In the genomic region with DNA sequence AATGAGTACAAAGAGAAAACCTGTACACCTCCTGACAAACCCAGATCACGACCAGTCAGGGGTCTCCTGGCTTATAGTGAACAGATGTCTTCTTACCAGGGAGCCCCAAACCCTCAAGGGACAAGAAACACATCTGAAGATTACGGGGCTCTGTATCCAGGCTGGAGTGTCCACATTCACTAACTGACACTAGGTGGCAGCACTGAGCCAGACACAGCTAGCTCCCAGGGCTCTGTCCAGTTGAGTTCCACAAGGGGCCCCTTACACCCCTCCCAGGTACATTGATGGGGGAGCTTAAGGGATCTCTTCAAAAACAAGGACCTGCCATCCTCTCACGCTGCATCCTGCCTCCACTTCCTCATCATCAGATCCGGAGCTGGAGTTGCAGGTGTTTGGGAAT, we compare ENCODE assay signal across 7 mouse cellular contexts. TPM values are rescaled to one million over a fixed set of nuclear protein-coding genes. Genes with fewer than 3 reads are reported as not detected.
A peak's percentile ranks its signal among the peaks of the same experiment; 100 is the strongest.
DNase-seq lines count a peak whose midpoint lies in the region; ATAC-seq and TF ChIP-seq lines count a peak whose summit lies in the region.

No protein-coding gene starts in this region.

- peak; percentile 69 for ATAC-seq in megakaryocyte, adult 5-6 weeks (ENCODE audit: poor library complexity, severe bottlenecking)

- no peaks in the 10 kb centered on the region for H3K9me3 ChIP-seq in E14TG2a.4 (ENCODE audit: low read length)
- no peaks in the 10 kb centered on the region for H3K9me3 ChIP-seq in embryonic facial prominence, embryonic 10.5 days

- H3K4me3 ChIP-seq in E14TG2a.4 (replicated peaks; ENCODE audit: low read length) = peak overlapping the region; percentile 26; the same call in 1 of the 2 replicates
- H3K4me3 ChIP-seq in embryonic facial prominence, embryonic 10.5 days = no peak overlapping the region

- peak; percentile 82 for DNase-seq in adrenal gland, postnatal 10 days
- DNase-seq in embryonic facial prominence, embryonic 10.5 days (ENCODE audit: low spot score) = peak; percentile 77
- DNase-seq in heart, postnatal 10 days = peak; percentile 85 to 90
- DNase-seq in layer of hippocampus, adult 9-11 months = peak; percentile 79
- peak; percentile 75 for DNase-seq in right cerebral cortex, postnatal 14 days

- peak; percentile 90 for TF ChIP-seq CTCF in E14TG2a.4 (conservative IDR thresholded peaks at IDR 0.05; ENCODE audit: low read length)

- peaks cover 83% of the 10 kb centered on the region for H3K4me1 ChIP-seq in E14TG2a.4 (replicated peaks; ENCODE audit: low read depth, low read length)
- H3K4me1 ChIP-seq in embryonic facial prominence, embryonic 10.5 days = peaks cover 80% of the 10 kb centered on the region

- WGBS in embryonic facial prominence, embryonic 10.5 days = 8% methylated on average over 4 of the region's 4 CpGs

- H3K27ac ChIP-seq in embryonic facial prominence, embryonic 10.5 days (replicated peaks) = no peak overlapping the region

- intact Hi-C loops in heart, postnatal 10 days (cut with DNase I) = loop anchor here (2.0 to 5.0 kb wide), 3 partner anchors 78 to 252 kb away; no protein-coding TSS in a partner anchor

- peaks cover 73% of the 10 kb centered on the region for H3K36me3 ChIP-seq in E14TG2a.4 (ENCODE audit: insufficient read depth, low read length)
- H3K36me3 ChIP-seq in embryonic facial prominence, embryonic 10.5 days (replicated peaks) = peaks cover 43% of the 10 kb centered on the region

- H3K27me3 ChIP-seq in E14TG2a.4 (ENCODE audit: insufficient read depth, low read length) = no peaks in the 10 kb centered on the region
- H3K27me3 ChIP-seq in embryonic facial prominence, embryonic 10.5 days (replicated peaks; ENCODE audit: low read depth, poor library complexity, severe bottlenecking) = no peaks in the 10 kb centered on the region

RNA-seq across cellular contexts. Expression of a gene that starts 3.6 kb away (rescaled TPM):
- 1 to 10 TPM; 1.2 to 1.7 TPM for total RNA-seq in adrenal gland, postnatal 10 days (2021)
- not detected in 2 replicates for polyA plus RNA-seq in embryonic facial prominence, embryonic 10.5 days (2016; fragmentation: Nextera tagmentation; extraction: Ambion mirVana)
- total RNA-seq in heart, postnatal 10 days (2021) = 1 to 10 TPM in 1 of 2 experiments, under 1 TPM in 1; 0.74 to 1.8 TPM
- total RNA-seq in megakaryocyte, adult 5-6 weeks (2015) = not detected in 2 replicates
- not detected in 2 replicates for total RNA-seq in megakaryocyte, adult 5-6 weeks (2017)

RNA-seq across cellular contexts. Expression of a gene that starts 4.1 kb away (rescaled TPM):
- total RNA-seq in adrenal gland, postnatal 10 days (2021) = 10 to 100 TPM; 58.8 to 68.4 TPM
- 16.1 and 18.1 TPM in 2 replicates for polyA plus RNA-seq in embryonic facial prominence, embryonic 10.5 days (2016; fragmentation: Nextera tagmentation; extraction: Ambion mirVana)
- total RNA-seq in heart, postnatal 10 days (2021) = 10 to 100 TPM; 40.7 to 48.7 TPM
- 2.3 and 3.9 TPM in 2 replicates for total RNA-seq in megakaryocyte, adult 5-6 weeks (2015)
- total RNA-seq in megakaryocyte, adult 5-6 weeks (2017) = 3.5 and 6.7 TPM in 2 replicates

RNA-seq across cellular contexts. Expression of a gene that starts 25.8 kb away (rescaled TPM):
- total RNA-seq in adrenal gland, postnatal 10 days (2021) = 1 to 10 TPM; 8.2 to 9.5 TPM
- polyA plus RNA-seq in embryonic facial prominence, embryonic 10.5 days (2016; fragmentation: Nextera tagmentation; extraction: Ambion mirVana) = 1.8 and 2.2 TPM in 2 replicates
- 1 to 10 TPM; 3.8 to 4.1 TPM for total RNA-seq in heart, postnatal 10 days (2021)
- total RNA-seq in megakaryocyte, adult 5-6 weeks (2015) = 0.33 and 1.3 TPM in 2 replicates
- 0.44 and 0.49 TPM in 2 replicates for total RNA-seq in megakaryocyte, adult 5-6 weeks (2017)

RNA-seq across cellular contexts. Expression of a gene that starts 52.7 kb away (rescaled TPM):
- 10 to 100 TPM; 16.1 to 19.5 TPM for total RNA-seq in adrenal gland, postnatal 10 days (2021)
- polyA plus RNA-seq in embryonic facial prominence, embryonic 10.5 days (2016; fragmentation: Nextera tagmentation; extraction: Ambion mirVana) = 66.3 and 68.6 TPM in 2 replicates
- 10 to 100 TPM; 20.2 to 22.9 TPM for total RNA-seq in heart, postnatal 10 days (2021)
- total RNA-seq in megakaryocyte, adult 5-6 weeks (2015) = 13.9 and 14.1 TPM in 2 replicates
- total RNA-seq in megakaryocyte, adult 5-6 weeks (2017) = 9.6 and 12.3 TPM in 2 replicates

Comparison
In these comparisons a context has a peak if more than half of its experiments do, and no peak if none do; other contexts are left out.
1. RNA of a gene that starts 4.1 kb away (total RNA-seq): 58.8 to 68.4 TPM in adrenal gland, postnatal 10 days and 40.7 to 48.7 TPM in heart, postnatal 10 days; 2.3 to 6.7 TPM in megakaryocyte, adult 5-6 weeks; every median in the first group is over 4 times any median in the second.
2. Peak in every context shown above with its lines, with median percentiles within 50 percentile points of each other: DNase-seq.